Mouse (Mus musculus): Measurements from ENCODE around the gene Chd2. TPM values are rescaled to one million over a fixed set of nuclear protein-coding genes. Genes with fewer than 3 reads are reported as not detected.

Chd2 gene
- polyA plus RNA-seq, 1 experiment from 2014 or later = 41.6 TPM

DNA sequence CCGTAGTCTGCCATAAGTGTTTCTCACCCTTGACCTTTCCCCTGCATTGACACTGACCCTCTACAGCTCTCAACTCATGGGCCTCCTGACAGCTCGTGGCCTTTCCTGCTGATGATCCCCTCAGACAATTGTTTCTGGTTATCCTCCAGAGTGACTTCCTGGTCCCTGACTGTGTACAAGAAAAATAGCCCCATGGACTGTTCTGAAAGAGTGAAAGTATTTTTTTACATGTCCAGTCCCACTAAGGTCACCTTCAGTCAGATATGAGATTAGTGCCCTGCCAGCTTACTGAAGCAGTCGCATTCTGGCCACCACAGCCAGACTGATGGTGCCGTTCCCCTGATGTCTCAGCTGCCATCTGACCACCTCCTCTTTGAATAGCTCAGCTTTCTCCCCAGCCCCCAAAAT lies 26.1 kb upstream of the Chd2 start:
- Histone ChIP-seq H3K9ac (ENCODE audit: low read depth, low read length) (no peak overlapping the region), H3K9me3 (replicated peaks; ENCODE audit: low read length) (no peaks in the 10 kb centered on the region), H3K4me2 (ENCODE audit: low read length) (no peak overlapping the region), H3K4me1 (replicated peaks; ENCODE audit: insufficient read depth, low read length) (0 out of 2 replicates have a peak, but pooled peaks cover 3% of the 10 kb centered on the region), H3K36me3 (ENCODE audit: insufficient read depth, low read length) (no peaks in the 10 kb centered on the region), H3K4me3 (replicated peaks; ENCODE audit: low read depth, low read length) (no peak overlapping the region), H3K27me3 (ENCODE audit: insufficient read depth, low read length) (no peaks in the 10 kb centered on the region), H3K27ac (peak overlapping the region; percentile 25; the same call in 1 of the 2 replicates)
- TF ChIP-seq CTCF (IDR thresholded peaks at IDR 0.05; ENCODE audit: low read depth) = no peak
- 35% methylated on average over 4 of the region's 4 CpGs for WGBS
- DNase-seq (ENCODE audit: low spot score) (no peak), ATAC-seq (replicated peaks; ENCODE audit: low FRiP score, low read depth) (no peak)

DNA sequence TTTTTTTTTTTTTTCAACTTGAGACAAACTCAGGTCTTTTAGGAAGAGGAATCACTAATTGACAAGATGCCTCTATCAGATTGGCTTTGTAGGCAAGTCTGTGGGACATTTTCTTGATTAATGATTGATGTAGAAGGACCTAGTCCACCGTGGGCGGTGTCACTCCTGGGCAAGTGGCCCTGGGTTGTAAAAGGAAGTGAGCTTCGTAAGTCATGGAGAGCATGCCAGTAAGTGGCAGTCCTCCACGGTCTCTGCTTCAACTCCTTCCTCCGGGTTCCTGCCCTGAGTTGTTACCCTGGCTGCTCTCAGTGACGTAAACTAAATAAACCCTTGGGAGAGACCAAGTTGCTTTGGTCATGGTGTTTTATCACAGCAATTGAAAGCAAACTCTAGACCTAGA lies 22.5 kb upstream of the Chd2 start:
- TF ChIP-seq CTCF (IDR thresholded peaks at IDR 0.05; ENCODE audit: low read depth) = no peak
- no peak for ATAC-seq (replicated peaks; ENCODE audit: low FRiP score, low read depth)
- Histone ChIP-seq H3K4me2 (ENCODE audit: low read length) (no peak overlapping the region), H3K27ac (no peak overlapping the region), H3K9me3 (replicated peaks; ENCODE audit: low read length) (no peaks in the 10 kb centered on the region), H3K9ac (ENCODE audit: low read depth, low read length) (no peak overlapping the region), H3K27me3 (ENCODE audit: insufficient read depth, low read length) (no peaks in the 10 kb centered on the region), H3K4me3 (replicated peaks; ENCODE audit: low read depth, low read length) (no peak overlapping the region), H3K4me1 (replicated peaks; ENCODE audit: insufficient read depth, low read length) (peaks cover 12% of the 10 kb centered on the region), H3K36me3 (ENCODE audit: insufficient read depth, low read length) (no peaks in the 10 kb centered on the region)
- whole genome bisulfite sequencing = 68% methylated on average over 6 of the region's 6 CpGs
- no peak for DNase-seq (ENCODE audit: low spot score)

DNA sequence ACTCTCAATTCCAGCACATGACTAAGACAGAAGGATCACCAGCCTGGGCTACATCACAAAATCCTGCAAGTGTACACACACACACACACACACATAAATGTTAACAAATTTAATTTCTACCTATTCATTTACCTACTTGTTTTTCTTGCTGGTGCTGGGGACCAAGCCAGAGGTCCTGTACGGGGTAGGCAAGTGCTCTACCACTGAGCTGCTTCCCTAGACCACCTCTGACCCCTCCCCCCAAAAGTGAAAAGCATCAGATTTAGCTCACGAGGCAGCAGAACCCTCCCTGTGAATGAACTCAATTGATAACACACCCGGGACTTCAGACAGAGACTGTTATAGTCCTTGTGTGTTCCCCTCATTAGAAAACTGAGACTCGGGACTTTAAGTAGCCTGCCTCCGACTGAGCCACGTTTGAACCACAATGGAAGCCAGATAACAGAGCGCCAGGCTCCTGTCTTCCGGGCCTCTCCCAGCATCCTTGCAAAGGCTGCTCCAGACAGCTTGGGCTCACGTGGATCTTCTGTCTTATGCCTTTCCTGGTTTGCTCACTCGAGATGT lies 19.9 kb upstream of the Chd2 start:
- peaks cover 10% of the 10 kb centered on the region for H3K4me1 ChIP-seq (replicated peaks; ENCODE audit: insufficient read depth, low read length)
- H3K9me3 ChIP-seq (replicated peaks; ENCODE audit: low read length) = no peaks in the 10 kb centered on the region
- no peak overlapping the region for H3K27ac ChIP-seq
- DNase-seq (ENCODE audit: low spot score) = no peak
- no peak overlapping the region for H3K9ac ChIP-seq (ENCODE audit: low read depth, low read length)
- H3K4me2 ChIP-seq (ENCODE audit: low read length) = no peak overlapping the region
- 52% methylated on average over 10 of the region's 10 CpGs for WGBS
- no peak for TF ChIP-seq CTCF (IDR thresholded peaks at IDR 0.05; ENCODE audit: low read depth)
- H3K27me3 ChIP-seq (ENCODE audit: insufficient read depth, low read length) = no peaks in the 10 kb centered on the region
- no peaks in the 10 kb centered on the region for H3K36me3 ChIP-seq (ENCODE audit: insufficient read depth, low read length)
- no peak overlapping the region for H3K4me3 ChIP-seq (replicated peaks; ENCODE audit: low read depth, low read length)
- ATAC-seq (replicated peaks; ENCODE audit: low FRiP score, low read depth) = no peak

DNA sequence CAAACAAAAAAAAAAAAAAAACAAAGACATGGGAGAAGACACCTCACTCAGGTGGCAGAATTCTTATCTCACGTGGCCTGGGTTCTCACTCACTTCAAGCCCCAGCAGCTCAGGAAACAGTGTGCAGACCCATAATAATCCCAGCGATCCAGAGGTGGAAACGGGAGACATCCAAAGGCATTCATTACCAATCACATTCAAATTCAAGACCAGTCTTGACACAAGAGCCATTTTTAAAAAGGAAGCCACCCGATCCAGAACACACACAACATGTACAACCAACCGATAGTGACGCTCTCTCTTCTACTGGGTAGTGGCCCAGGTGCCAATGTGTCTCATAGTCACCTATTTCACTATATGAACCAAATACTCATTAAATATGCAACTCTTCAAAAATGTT lies 19.2 kb upstream of the Chd2 start:
- no peak for TF ChIP-seq CTCF (IDR thresholded peaks at IDR 0.05; ENCODE audit: low read depth)
- no peak overlapping the region for H3K27ac ChIP-seq
- H3K27me3 ChIP-seq (ENCODE audit: insufficient read depth, low read length) = no peaks in the 10 kb centered on the region
- H3K9ac ChIP-seq (ENCODE audit: low read depth, low read length) = no peak overlapping the region
- no peaks in the 10 kb centered on the region for H3K36me3 ChIP-seq (ENCODE audit: insufficient read depth, low read length)
- no peaks in the 10 kb centered on the region for H3K9me3 ChIP-seq (replicated peaks; ENCODE audit: low read length)
- DNase-seq (ENCODE audit: low spot score) = no peak
- H3K4me3 ChIP-seq (replicated peaks; ENCODE audit: low read depth, low read length) = no peak overlapping the region
- WGBS = 91% methylated on average over 6 of the region's 6 CpGs
- H3K4me1 ChIP-seq (replicated peaks; ENCODE audit: insufficient read depth, low read length) = peaks cover 10% of the 10 kb centered on the region
- ATAC-seq (replicated peaks; ENCODE audit: low FRiP score, low read depth) = no peak
- H3K4me2 ChIP-seq (ENCODE audit: low read length) = no peak overlapping the region

DNA sequence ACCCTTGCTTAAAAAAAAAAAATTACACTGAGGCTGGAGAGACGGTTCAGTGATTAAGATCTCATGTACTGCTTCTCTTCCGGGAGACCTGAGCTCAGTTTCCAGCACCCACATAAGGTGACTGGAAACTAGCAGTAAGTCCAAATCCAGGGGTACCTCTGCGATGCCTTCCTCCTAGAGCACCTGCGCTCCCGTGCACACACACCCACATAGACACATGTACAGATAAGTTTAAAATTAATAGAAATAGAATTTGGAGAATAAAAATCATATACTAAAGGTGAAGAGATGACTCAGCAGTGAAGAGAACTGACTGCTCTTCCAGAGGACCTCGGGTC lies 18.2 kb upstream of the Chd2 start:
- peak overlapping the region; percentile 79; the same call in 1 of the 2 replicates for H3K9ac ChIP-seq (ENCODE audit: low read depth, low read length)

DNA sequence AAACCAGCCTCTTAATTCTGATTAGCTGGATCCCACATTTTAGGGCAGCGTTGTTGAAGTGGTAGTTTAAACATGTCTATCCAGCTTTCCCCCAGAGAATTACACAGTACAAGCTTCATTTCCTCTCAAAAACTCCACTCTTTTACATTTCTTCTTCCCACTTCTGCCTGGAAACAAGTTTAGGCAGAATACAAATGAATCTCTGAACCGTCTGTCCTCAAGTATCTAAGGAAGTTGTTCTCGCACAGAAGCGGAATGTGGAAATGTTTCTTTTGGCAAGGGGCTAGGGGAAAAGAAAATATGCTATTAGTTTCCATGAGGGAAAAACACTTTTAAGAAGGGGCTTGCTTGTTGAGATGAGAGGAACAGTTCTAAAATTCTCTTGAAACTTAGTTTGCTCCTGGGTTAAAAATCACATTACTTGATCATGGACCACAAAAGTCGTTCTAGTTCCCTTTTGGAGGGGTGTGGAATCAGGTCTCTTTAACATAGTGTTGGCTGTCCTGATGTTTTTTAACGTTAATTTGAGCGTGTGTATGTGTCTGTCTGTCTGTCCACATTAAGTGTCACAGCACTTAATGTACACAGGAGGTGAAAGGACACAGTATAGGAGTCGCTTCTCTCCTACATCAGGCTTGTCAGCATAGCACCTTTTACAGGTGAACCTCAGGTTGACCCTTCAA lies 17.7 kb upstream of the Chd2 start:
- ATAC-seq (replicated peaks; ENCODE audit: low FRiP score, low read depth) = no peak
- Histone ChIP-seq H3K4me2 (ENCODE audit: low read length) (peak overlapping the region; percentile 79), H3K4me3 (replicated peaks; ENCODE audit: low read depth, low read length) (peak overlapping the region; percentile 53), H3K27me3 (ENCODE audit: insufficient read depth, low read length) (no peaks in the 10 kb centered on the region), H3K9me3 (replicated peaks; ENCODE audit: low read length) (no peaks in the 10 kb centered on the region), H3K36me3 (ENCODE audit: insufficient read depth, low read length) (no peaks in the 10 kb centered on the region), H3K9ac (ENCODE audit: low read depth, low read length) (peak overlapping the region; percentile 79), H3K27ac (peak overlapping the region; percentile 99), H3K4me1 (replicated peaks; ENCODE audit: insufficient read depth, low read length) (peaks cover 10% of the 10 kb centered on the region)
- WGBS = 9% methylated on average over 8 of the region's 8 CpGs
- DNase-seq (ENCODE audit: low spot score) = peak; percentile 90
- no peak for TF ChIP-seq CTCF (IDR thresholded peaks at IDR 0.05; ENCODE audit: low read depth)

More for the DNA sequence above, 18.2 kb upstream of the Chd2 start:
- Histone ChIP-seq H3K4me2 (ENCODE audit: low read length) (peak overlapping the region; percentile 79), H3K27ac (peak overlapping the region; percentile 99), H3K36me3 (ENCODE audit: insufficient read depth, low read length) (no peaks in the 10 kb centered on the region), H3K9me3 (replicated peaks; ENCODE audit: low read length) (no peaks in the 10 kb centered on the region), H3K4me1 (replicated peaks; ENCODE audit: insufficient read depth, low read length) (peaks cover 10% of the 10 kb centered on the region), H3K27me3 (ENCODE audit: insufficient read depth, low read length) (no peaks in the 10 kb centered on the region), H3K4me3 (replicated peaks; ENCODE audit: low read depth, low read length) (peak overlapping the region; percentile 53)
- no peak for TF ChIP-seq CTCF (IDR thresholded peaks at IDR 0.05; ENCODE audit: low read depth)
- DNase-seq (ENCODE audit: low spot score) (no peak), ATAC-seq (replicated peaks; ENCODE audit: low FRiP score, low read depth) (no peak)
- 66% methylated on average over 6 of the region's 6 CpGs for WGBS

Measured in kidney, postnatal 0 days (tissue).